Mouse (Mus musculus): ENCODE data around the gene Rhbg.

The Rhbg gene

DNA sequence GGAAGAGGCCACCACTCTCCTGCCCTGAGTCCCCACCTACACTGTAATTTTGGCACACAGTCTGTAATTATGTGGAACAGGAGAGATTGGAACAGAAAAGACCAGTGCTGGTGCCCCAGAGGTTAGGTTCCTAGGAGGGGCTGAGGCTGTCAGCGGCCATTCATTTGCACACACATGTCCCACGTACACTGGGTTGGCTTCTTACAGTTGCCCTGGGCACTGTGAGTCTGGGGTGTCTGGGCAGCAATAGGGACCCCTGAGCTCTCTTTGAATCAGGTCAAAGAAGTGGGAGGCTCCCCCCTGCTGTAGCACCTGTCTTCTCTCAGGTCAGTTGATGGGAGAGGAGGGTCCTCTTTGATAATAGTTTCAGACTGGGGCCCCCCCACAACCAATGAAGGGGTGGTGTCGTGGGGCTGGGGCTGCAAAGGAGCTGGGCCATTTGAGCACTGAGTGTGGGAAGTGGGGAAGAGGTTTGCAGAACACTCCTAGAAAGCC lies 46.2 kb downstream of the Rhbg start:
- in situ Hi-C loops (cut with MboI, MseI) = no loop called here

- in situ Hi-C loops (cut with MboI, MseI) = no loop called here
These were observed 46.9 kb downstream of the Rhbg start for GRCm38 (mm10) chr3:88207451-88208100.

- in situ Hi-C loops (cut with MboI, MseI) = no loop called here
These were observed 47.6 kb downstream of the Rhbg start for GRCm38 (mm10) chr3:88206901-88207371.

DNA sequence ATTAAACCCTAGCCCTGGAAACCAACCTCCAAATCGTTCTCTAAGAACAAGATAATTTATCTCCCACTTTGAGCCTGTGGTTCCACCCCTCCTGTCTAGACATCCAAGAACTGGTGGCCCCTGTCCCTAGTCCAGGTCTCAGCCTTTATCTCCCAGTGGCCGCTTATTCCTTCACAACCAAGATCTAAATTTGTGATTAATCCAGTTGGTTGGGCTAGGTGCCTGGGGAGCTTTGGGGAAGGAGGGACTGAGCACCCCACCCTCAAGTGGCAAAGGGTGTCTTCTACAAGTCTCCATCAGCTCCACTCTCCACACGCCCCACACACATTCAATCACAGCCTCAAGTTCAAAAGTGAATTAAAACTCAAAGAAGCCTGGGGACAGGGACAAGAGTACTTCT lies 48.0 kb downstream of the Rhbg start:
- in situ Hi-C loops (cut with MboI, MseI) = no loop called here

GRCm38 (mm10) chr3:88205563-88206491 lies 48.7 kb downstream of the Rhbg start:
- in situ Hi-C loops (cut with MboI, MseI) = no loop called here

- in situ Hi-C loops (cut with MboI, MseI) = no loop called here
These were observed 49.3 kb downstream of the Rhbg start for GRCm38 (mm10) chr3:88205176-88205562.

- in situ Hi-C loops (cut with MboI, MseI) = no loop called here
These were observed 49.8 kb downstream of the Rhbg start for GRCm38 (mm10) chr3:88204751-88205150.

DNA sequence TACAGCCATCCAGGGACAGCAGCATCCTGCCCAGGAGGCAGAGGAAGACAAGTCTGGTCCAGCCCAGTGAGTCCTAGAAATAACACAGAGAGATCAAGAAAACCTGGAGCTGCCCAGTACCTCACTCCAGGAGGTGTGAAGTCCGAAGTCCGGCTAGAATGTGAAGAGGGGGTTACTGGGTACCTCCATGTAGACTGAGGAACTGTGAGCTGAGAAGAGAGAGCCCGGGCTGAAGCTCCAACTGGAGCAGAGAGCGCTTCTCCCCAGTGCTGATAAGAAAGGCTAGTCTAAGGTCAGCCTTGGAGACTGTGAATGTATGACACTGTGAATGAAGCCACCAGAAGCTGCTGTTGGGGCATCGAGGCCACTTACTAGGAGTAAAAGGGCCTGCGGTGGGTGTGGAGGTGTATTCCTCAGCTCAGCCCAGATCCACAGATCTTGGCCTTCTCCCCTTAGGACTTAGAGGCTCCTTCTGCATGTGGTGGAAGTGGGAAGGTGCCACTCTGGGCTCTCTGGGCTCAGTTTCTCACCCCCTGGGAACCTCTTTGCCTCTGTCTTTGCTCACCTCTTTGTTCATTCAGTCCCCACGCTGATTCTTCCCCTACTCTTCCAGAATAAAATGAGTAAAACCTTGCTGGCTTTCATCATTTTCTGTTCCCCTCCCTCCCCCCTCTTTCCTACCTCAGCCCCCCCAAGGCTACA lies 50.4 kb downstream of the Rhbg start:
- in situ Hi-C loops (cut with MboI, MseI) = no loop called here

GRCm38 (mm10) chr3:88203456-88203855 lies 51.1 kb downstream of the Rhbg start:
- in situ Hi-C loops (cut with MboI, MseI) = no loop called here

DNA sequence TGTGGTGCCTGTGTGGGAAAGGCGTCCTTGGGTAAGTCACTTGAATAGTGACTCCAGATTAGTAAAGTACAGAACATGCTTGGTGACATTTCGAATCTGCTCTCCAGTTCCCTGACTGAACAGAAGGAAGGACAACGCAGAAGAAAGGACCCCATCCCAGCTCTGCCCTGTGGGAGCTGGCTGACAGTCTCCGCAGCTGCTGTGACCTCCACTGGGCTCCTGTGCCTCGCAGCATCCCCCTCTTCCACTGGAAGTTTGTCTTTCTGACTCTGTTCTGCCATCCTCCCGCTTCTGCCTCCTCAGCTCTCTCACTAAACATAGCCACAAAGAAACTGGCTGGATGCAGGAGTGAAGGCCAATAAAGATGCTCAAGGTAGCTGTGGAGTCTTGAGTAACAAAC lies 51.5 kb downstream of the Rhbg start:
- in situ Hi-C loops (cut with MboI, MseI) = no loop called here

GRCm38 (mm10) chr3:88201640-88202039 lies 52.9 kb downstream of the Rhbg start:
- in situ Hi-C loops (cut with MboI, MseI) = no loop called here

- in situ Hi-C loops (cut with MboI, MseI) = no loop called here
These were observed 53.6 kb downstream of the Rhbg start for GRCm38 (mm10) chr3:88200972-88201330.

- in situ Hi-C loops (cut with MboI, MseI) = no loop called here
These were observed 54.1 kb downstream of the Rhbg start for GRCm38 (mm10) chr3:88200161-88200971.

DNA sequence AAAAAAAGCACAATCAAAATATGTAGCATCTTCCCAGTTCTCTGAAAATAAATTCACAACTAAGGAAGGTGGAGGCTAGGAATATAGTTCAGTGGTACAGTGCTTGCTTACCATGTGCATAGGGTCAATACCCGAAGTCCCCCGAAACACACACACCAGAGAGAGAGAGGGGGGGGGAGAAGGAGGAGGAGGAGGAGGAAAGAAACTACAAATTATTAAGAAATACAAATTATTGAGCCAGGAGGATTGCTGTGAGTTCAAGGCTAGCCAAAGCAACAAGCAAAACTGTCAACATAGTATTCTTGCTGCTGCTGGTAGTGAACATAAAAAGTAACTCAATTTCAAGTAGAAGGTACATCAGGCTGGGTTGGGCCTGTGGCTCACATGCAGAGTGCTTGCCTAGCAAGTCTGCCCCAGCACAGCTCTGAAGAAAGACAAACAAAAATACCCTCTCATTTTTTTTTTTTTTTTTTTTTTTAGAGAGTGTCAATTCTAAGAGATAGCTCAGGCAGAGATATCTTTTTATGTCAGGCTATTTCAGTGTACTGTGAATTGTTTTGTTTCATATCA lies 54.9 kb downstream of the Rhbg start:
- in situ Hi-C loops (cut with MboI, MseI) = no loop called here

DNA sequence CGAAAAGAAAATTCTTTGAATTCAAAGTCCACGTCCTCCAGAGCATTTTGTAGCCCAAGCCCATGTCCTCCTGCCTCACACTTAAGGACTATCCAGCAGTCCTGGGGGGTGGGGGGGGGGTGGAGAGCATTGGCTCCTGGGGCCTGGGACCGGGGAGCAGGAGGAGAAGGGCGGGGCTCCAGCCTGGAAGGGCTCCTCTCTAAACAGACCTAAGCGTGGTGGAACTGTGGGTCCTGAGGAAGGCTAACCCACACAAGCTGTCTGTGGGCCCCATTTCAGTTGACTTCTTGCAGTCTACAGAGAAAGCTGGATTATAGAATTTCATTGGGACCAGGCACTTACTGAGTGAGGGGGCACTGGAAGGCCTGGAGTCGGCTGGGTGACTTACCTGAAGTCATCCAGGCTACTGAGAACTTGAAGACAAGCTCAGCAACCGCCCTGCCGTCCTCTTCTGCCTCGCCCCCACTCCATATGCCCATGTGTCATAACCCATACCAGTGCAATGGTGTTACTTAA lies 55.9 kb downstream of the Rhbg start:
- in situ Hi-C loops (cut with MboI, MseI) = no loop called here

DNA sequence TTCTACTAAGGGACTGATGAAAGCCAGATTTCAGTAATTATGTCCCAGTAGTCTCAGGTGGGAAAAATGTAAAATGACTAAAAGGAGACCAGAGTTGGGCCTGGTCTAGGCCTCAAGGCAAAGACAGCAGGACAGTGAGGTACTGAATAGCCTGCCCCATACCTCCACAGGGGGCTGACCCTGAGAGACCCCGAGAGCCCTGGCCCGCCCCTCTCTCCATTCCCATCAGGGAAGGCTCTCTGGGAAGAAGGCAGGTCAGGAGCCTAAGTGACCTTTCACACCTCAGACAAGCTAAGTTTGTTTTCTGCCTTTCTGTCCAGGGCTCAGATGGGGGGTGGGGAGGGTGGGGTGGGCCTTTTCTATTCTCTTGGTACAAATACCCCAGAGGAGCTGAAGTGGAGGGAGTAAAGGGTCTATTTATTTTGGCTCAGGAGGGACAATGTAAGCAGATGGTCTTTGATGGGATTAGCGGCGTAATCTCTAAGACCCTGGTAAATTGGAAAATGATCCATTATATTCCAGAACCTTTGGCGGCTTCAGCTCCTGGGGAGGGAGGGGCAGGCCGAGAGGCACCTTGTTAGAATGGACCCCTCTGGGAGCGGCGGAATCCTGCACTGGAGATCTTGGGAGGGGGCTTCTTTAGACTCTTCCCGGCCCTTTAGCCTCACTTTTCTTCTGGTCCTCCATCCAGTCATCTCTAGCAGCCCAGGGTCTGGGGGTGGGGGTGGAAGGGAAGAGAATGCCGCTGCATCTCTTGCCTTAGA lies 56.6 kb downstream of the Rhbg start:
- in situ Hi-C loops (cut with MboI, MseI) = no loop called here
